In the genomic region with DNA sequence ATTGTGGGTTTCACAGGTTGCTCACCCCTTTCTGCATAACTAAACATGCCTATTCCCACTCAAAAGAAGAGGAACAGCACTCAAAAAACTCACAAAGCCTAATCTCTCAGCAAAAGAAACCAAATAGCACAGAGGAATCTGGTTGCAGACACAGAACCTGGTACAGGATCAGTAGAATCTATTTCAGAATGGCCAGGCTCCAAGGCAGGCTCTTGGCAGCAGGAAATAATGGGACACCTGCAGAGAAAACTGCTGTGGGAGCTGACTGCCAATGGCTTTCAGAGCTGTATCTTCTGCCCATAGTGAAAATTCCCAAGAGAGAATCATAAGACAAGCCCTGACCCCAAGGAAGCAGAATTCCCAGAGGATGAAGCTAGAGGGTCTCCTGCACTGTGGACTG, we compare ENCODE assay signal across 17 mouse cellular contexts.
DNase-seq lines count a peak whose midpoint lies in the region; ATAC-seq and TF ChIP-seq lines count a peak whose summit lies in the region.
"Had no signal": no experiment of that assay in that cellular context is flagged by ENCODE, and none has a peak within 500 bp of the region (broad histone marks: within the 10 kb centered on the region; RNA-seq: fewer than 3 reads in every experiment).

No protein-coding gene starts in this region.

- no peak for ATAC-seq in limb, embryonic 12.5 days (ENCODE audit: insufficient number of reproducible peaks, insufficient read depth, low FRiP score, low TSS enrichment, low read depth)
- ATAC-seq: forebrain, embryonic 13.5 days had no signal

- H3K9me3 ChIP-seq in limb, embryonic 12.5 days, result 0 out of 2 replicates have a peak, but pooled peaks cover 7% of the 10 kb centered on the region
- H3K9me3 ChIP-seq: midbrain, embryonic 12.5 days had no signal

- H3K36me3 ChIP-seq in limb, embryonic 12.5 days, result no peaks in the 10 kb centered on the region
- H3K36me3 ChIP-seq: hindbrain, embryonic 10.5 days; midbrain, embryonic 12.5 days; neural tube, embryonic 15.5 days had no signal

- no peak overlapping the region for H3K4me2 ChIP-seq in limb, embryonic 12.5 days
- H3K4me2 ChIP-seq: forebrain, embryonic 13.5 days; lung, embryonic 14.5 days; midbrain, embryonic 12.5 days; neural tube, embryonic 15.5 days had no signal

- TF ChIP-seq POLR2A in lung, adult 2 months (IDR thresholded peaks at IDR 0.05; ENCODE audit: borderline replicate concordance, extremely low read depth, low read depth, low read length), result no peak

- H3K9ac ChIP-seq in limb, embryonic 12.5 days (replicated peaks), result no peak overlapping the region
- H3K9ac ChIP-seq: forebrain, embryonic 13.5 days; lung, embryonic 14.5 days; midbrain, embryonic 12.5 days; neural tube, embryonic 15.5 days had no signal

- H3K27ac ChIP-seq in layer of hippocampus, adult 2 months, result peak overlapping the region; percentile 63
- H3K27ac ChIP-seq in limb, embryonic 12.5 days, result peak overlapping the region; percentile 62
- H3K27ac ChIP-seq: forebrain, embryonic 13.5 days; hindbrain, embryonic 10.5 days; midbrain, embryonic 12.5 days; neural tube, embryonic 15.5 days had no signal

- DNase-seq in gastrocnemius, adult 18-20 months (ENCODE audit: low spot score), result peak; percentile 32
- DNase-seq in gastrocnemius, postnatal 36 days, result no peak
- DNase-seq in layer of hippocampus, adult 2 months (ENCODE audit: low spot score in 2 of 2), result no peak
- DNase-seq in layer of hippocampus, postnatal 36 days, result no peak
- peak; percentile 69 for DNase-seq in cerebellum, adult 9-10 months
- no peak for DNase-seq in lung, adult 2 months
- no peak for DNase-seq in Muller cell, postnatal 12 days (ENCODE audit: inconsistent ontology term)
- DNase-seq: B cell, adult 2 months; embryo, embryonic 11 days; kidney, postnatal 4 days; lung, embryonic 14.5 days; thymus, postnatal 25 days had no signal

- H3K4me1 ChIP-seq in limb, embryonic 12.5 days (replicated peaks), result peaks cover 15% of the 10 kb centered on the region
- H3K4me1 ChIP-seq in lung, adult 2 months (ENCODE audit: control insufficient read depth, insufficient read depth, low read length), result no peaks in the 10 kb centered on the region

- no peak overlapping the region for H3K4me3 ChIP-seq in layer of hippocampus, adult 2 months
- no peak overlapping the region for H3K4me3 ChIP-seq in limb, embryonic 12.5 days (replicated peaks)
- no peak overlapping the region for H3K4me3 ChIP-seq in lung, adult 2 months (replicated peaks; ENCODE audit: extremely low read depth, low read depth, low read length)
- H3K4me3 ChIP-seq: forebrain, embryonic 13.5 days; hindbrain, embryonic 10.5 days; midbrain, embryonic 12.5 days; neural tube, embryonic 15.5 days had no signal

- intact Hi-C loops in gastrocnemius, postnatal 36 days (cut with DNase I), result no loop called here

- no peak for TF ChIP-seq CTCF in layer of hippocampus, adult 2 months (conservative IDR thresholded peaks at IDR 0.05)
- no peak for TF ChIP-seq CTCF in lung, adult 2 months (IDR thresholded peaks at IDR 0.05; ENCODE audit: insufficient read depth, low read length)

- no peaks in the 10 kb centered on the region for H3K27me3 ChIP-seq in limb, embryonic 12.5 days
- H3K27me3 ChIP-seq: neural tube, embryonic 15.5 days had no signal

Comparison
In these comparisons a context has a peak if more than half of its experiments do, and no peak if none do; other contexts are left out.
1. DNase-seq: peak in gastrocnemius, adult 18-20 months (single experiment) and cerebellum, adult 9-10 months (single experiment); none in gastrocnemius, postnatal 36 days (0 of 2), layer of hippocampus, adult 2 months (0 of 2), layer of hippocampus, postnatal 36 days (0 of 2), lung, adult 2 months (single experiment) and Muller cell, postnatal 12 days (single experiment).